Mouse (Mus musculus) heart, embryonic 15.5 days (tissue): ENCODE results near the gene Alg9. TPM values are rescaled to one million over a fixed set of nuclear protein-coding genes. Genes with fewer than 3 reads are reported as not detected.

Experiments
- ATAC-seq: fragments of 200-750 bp; cut with Nextera tagmentation; replicated peaks from 2 replicates; pipeline ENCODE4 v1.8.0; 2017; ENCODE audit warnings: low read depth, moderate TSS enrichment; ENCODE audit not compliant: insufficient number of reproducible peaks, insufficient read depth, low FRiP score
- H3K27ac ChIP-seq: fragments of 300-500 bp; sonication (generic); 2 replicates; pipeline ENCODE4 v1.5.1; 2015; ENCODE audit warnings: mild to moderate bottlenecking, inconsistent platforms
- H3K27me3 ChIP-seq: fragments of 300-500 bp; sonication (generic); 2 replicates; pipeline ENCODE4 v1.6.1; 2015; ENCODE audit warnings: inconsistent platforms
- H3K36me3 ChIP-seq: fragments of 300-500 bp; sonication (generic); 2 replicates; pipeline ENCODE4 v1.6.1; 2015; ENCODE audit warnings: mild to moderate bottlenecking, inconsistent platforms
- H3K4me1 ChIP-seq: fragments of 300-500 bp; sonication (generic); replicated peaks from 2 replicates; pipeline ENCODE4 v1.6.1; 2015; ENCODE audit warnings: inconsistent platforms
- H3K4me2 ChIP-seq: fragments of 300-500 bp; sonication (generic); 2 replicates; pipeline ENCODE4 v1.6.1; 2015; ENCODE audit warnings: inconsistent platforms, mild to moderate bottlenecking, moderate library complexity
- H3K4me3 ChIP-seq: fragments of 300-500 bp; sonication (generic); 2 replicates; pipeline ENCODE4 v1.5.1; 2015; ENCODE audit warnings: mild to moderate bottlenecking, inconsistent platforms
- H3K9ac ChIP-seq: fragments of 300-500 bp; sonication (generic); 2 replicates; pipeline ENCODE4 v1.6.1; 2015; ENCODE audit warnings: mild to moderate bottlenecking, inconsistent platforms
- H3K9me3 ChIP-seq: fragments of 300-500 bp; sonication (generic); replicated peaks from 2 replicates; pipeline ENCODE4 v1.6.1; 2016; ENCODE audit warnings: inconsistent platforms
- WGBS: fragments of 180-500 bp; shearing (Covaris S2); methylation state at CpG from one replicate; pipeline ENCODE4 v1.1.7; 2015; ENCODE audit warnings: mixed read lengths; 5-methylcytosine and 5-hydroxymethylcytosine counted together
- polyA plus RNA-seq: library from polyadenylated mRNA; unstranded; fragments of >200 nt; fragmentation: Nextera tagmentation; extraction: Ambion mirVana; gene quantifications from 2 replicates; pipeline ENCODE4 v1.2.1, GENCODE M21; 2015

Alg9 gene
- polyA plus RNA-seq, 1 experiment from 2014 or later = 20.7 TPM

DNA sequence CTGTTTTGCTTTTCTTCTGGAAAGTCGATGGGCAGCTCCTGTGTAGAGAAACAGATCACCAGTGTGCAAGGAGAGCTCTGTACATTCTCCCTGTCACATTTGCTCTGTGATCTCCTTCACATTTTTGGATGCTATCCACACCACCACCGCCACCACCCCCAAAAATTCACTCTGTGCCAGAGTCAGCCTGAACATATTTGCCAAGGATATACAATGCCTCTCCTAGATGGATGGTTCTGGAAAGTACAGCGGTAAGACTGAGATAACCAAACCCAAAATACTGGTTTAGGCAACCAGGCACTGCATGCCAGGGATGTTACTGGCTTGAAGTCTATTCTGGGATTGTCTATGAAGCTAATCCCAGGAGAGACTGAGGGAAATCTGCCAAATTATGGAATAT lies 32.6 kb upstream of the Alg9 start:
- 67% methylated on average over 3 of the region's 3 CpGs for WGBS
- Histone ChIP-seq H3K36me3 (no peaks in the 10 kb centered on the region), H3K4me2 (no peak overlapping the region), H3K27me3 (no peaks in the 10 kb centered on the region), H3K9me3 (no peaks in the 10 kb centered on the region), H3K9ac (no peak overlapping the region), H3K4me1 (peaks cover 36% of the 10 kb centered on the region), H3K4me3 (no peak overlapping the region), H3K27ac (peak overlapping the region; percentile 18; the same call in 1 of the 2 replicates)
- no peak for ATAC-seq

DNA sequence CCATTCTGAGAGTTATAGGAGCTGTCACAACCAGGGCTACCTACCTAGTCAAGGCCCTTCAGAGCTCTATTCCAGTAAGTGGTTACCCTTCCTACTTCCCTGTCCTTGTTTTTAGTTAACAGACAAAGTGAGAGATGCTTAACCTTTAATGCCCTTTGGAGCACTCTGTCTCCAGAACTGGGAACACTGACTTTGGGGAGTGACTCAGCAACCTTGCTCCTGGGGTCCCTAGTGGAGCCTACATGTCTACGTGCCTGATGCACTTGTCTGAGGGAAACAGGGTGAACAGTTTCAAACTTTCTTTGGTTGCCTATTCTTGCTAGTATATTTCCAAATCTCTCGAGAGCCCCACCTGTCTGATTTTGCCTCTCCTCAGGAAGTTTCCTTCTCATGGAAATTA lies 32.1 kb upstream of the Alg9 start:
- no peak overlapping the region for H3K4me2 ChIP-seq
- peaks cover 38% of the 10 kb centered on the region for H3K4me1 ChIP-seq
- H3K4me3 ChIP-seq = no peak overlapping the region
- H3K36me3 ChIP-seq = no peaks in the 10 kb centered on the region
- no peaks in the 10 kb centered on the region for H3K9me3 ChIP-seq
- 64% methylated on average over 2 of the region's 2 CpGs for WGBS
- no peak overlapping the region for H3K9ac ChIP-seq
- H3K27me3 ChIP-seq = no peaks in the 10 kb centered on the region
- no peak for ATAC-seq
- H3K27ac ChIP-seq = peak overlapping the region; percentile 18; the same call in 1 of the 2 replicates

GRCm38 (mm10) chr9:50745806-50746205 lies 29.0 kb upstream of the Alg9 start:
- H3K4me1 ChIP-seq = peaks cover 37% of the 10 kb centered on the region

GRCm38 (mm10) chr9:50746214-50746677 lies 28.6 kb upstream of the Alg9 start, which contains the start of gene 2310030G06Rik:
Gene 2310030G06Rik, minus strand, starts transcription at chr9:50746536.
- H3K9me3 ChIP-seq = no peaks in the 10 kb centered on the region
- H3K4me3 ChIP-seq = peak within 1 kb of the TSS; percentile 53
- H3K36me3 ChIP-seq = no peaks in the 10 kb centered on the region
- H3K27ac ChIP-seq = peak within 1 kb of the TSS; percentile 83
- H3K4me2 ChIP-seq = peak within 1 kb of the TSS; percentile 67
- peak within 1 kb of the TSS; percentile 62 for H3K9ac ChIP-seq
- H3K4me1 ChIP-seq = peaks cover 39% of the 10 kb centered on the region
- peak; percentile 49; the same call in 1 of the 2 replicates for ATAC-seq
- 3% methylated on average over 19 of the region's 19 CpGs for WGBS
- no peaks in the 10 kb centered on the region for H3K27me3 ChIP-seq

More at GRCm38 (mm10) chr9:50745806-50746205, 29.0 kb upstream of the Alg9 start:
- ATAC-seq = no peak; the same call in 1 of the 2 replicates
- no peaks in the 10 kb centered on the region for H3K9me3 ChIP-seq
- H3K4me3 ChIP-seq = peak overlapping the region; percentile 53
- H3K27me3 ChIP-seq = no peaks in the 10 kb centered on the region
- H3K27ac ChIP-seq = peak overlapping the region; percentile 83
- 19% methylated on average over 7 of the region's 7 CpGs for WGBS
- no peaks in the 10 kb centered on the region for H3K36me3 ChIP-seq
- peak overlapping the region; percentile 67 for H3K4me2 ChIP-seq
- H3K9ac ChIP-seq = peak overlapping the region; percentile 62

- Histone ChIP-seq H3K4me2 (peak overlapping the region; percentile 64), H3K9ac (peak overlapping the region; percentile 56), H3K4me3 (peak overlapping the region; percentile 71), H3K27me3 (no peaks in the 10 kb centered on the region), H3K9me3 (no peaks in the 10 kb centered on the region), H3K4me1 (peaks cover 40% of the 10 kb centered on the region), H3K36me3 (peaks cover under 1% of the 10 kb centered on the region; the same call in 1 of the 2 replicates), H3K27ac (peak overlapping the region; percentile 100)
- WGBS = 36% methylated on average over 6 of the region's 6 CpGs
- ATAC-seq = no peak
Measured at GRCm38 (mm10) chr9:50750706-50751105, 24.1 kb upstream of the Alg9 start.

- peak within 1 kb of the TSS; percentile 56 for H3K9ac ChIP-seq
Measured at GRCm38 (mm10) chr9:50751323-50751722, 23.5 kb upstream of the Alg9 start, which contains the start of gene Cryab. Gene Cryab, plus strand, starts transcription at chr9:50751325.

DNA sequence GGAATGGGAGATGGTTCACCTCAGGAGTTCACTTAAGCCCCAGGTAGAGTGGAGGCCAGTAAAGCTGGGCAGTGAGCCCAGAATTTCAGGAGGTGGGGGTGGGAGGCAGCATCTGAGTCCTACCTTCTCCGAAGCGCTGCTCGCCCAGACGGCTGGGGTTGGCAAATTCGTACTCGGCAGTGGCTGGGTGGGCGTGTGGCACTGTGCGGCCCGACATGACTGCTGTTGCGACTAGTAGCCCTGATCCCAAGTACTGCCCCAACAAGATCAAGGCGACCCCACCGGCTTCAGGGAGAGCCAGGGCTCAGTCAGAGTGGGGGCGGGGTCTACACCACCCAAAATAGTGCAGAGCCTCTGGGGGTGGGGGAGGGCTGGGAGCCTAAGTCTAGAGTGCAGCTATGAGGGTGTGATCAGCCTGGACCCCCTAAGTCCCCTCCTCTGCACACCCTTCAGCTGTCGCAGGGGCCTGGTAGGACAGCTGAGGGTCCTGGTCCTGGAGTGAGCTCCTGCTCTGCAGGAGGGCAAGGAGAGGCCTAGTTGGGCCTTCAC lies 22.7 kb upstream of the Alg9 start, which contains the start of gene Hspb2:
Gene Hspb2 (minus strand): TSS at position 301 of the 549 bp plus-strand sequence.
- H3K36me3 ChIP-seq = peaks cover 9% of the 10 kb centered on the region

More at GRCm38 (mm10) chr9:50751323-50751722, 23.5 kb upstream of the Alg9 start, which contains the start of gene Cryab:
- 32% methylated on average over 22 of the region's 22 CpGs for WGBS
- Histone ChIP-seq H3K27me3 (no peaks in the 10 kb centered on the region), H3K36me3 (peaks cover 7% of the 10 kb centered on the region), H3K4me1 (peaks cover 40% of the 10 kb centered on the region), H3K4me2 (peak within 1 kb of the TSS; percentile 64), H3K27ac (peak within 1 kb of the TSS; percentile 100), H3K4me3 (peak within 1 kb of the TSS; percentile 71), H3K9me3 (no peaks in the 10 kb centered on the region)
- no peak for ATAC-seq

DNA sequence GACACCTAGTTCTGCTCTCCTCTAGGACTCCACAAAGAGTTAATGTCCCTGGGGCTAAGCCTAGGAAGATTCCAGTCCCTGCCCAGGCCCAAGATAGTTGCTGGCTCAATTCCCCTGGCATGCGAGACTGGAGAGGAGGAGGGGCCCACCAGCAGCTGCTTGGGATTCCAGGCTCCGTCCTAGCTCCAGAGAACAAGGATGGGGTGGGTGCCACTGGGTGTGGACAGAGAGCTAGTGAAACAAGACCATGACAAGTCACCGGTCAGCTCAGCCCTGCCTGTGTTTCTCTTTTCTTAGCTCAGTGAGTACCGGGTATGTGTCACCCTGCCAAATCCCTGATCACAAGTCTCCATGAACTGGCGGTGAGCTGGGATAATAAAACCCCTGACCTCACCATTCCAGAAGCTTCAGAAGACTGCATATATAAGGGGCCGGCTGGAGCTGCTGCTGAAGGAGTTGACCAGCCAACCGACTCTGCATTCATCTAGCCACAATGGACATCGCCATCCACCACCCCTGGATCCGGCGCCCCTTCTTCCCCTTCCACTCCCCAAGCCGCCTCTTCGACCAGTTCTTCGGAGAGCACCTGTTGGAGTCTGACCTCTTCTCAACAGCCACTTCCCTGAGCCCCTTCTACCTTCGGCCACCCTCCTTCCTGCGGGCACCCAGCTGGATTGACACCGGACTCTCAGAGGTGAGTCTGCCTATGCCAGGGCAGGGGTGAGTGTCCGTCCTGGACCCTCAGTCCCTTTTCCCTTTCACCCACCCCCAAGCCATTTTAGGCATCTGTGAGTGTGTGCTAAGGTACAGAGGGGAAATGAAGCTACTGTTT lies 21.8 kb upstream of the Alg9 start:
- Histone ChIP-seq H3K4me3 (peak overlapping the region; percentile 71), H3K36me3 (peaks cover 9% of the 10 kb centered on the region), H3K27me3 (no peaks in the 10 kb centered on the region), H3K4me2 (peak overlapping the region; percentile 64), H3K9ac (peak overlapping the region; percentile 72), H3K9me3 (no peaks in the 10 kb centered on the region), H3K27ac (peak overlapping the region; percentile 100), H3K4me1 (peaks cover 27% of the 10 kb centered on the region)
- peak; percentile 90 for ATAC-seq
- WGBS = 25% methylated on average over 17 of the region's 17 CpGs

More for the DNA sequence above, 22.7 kb upstream of the Alg9 start, which contains the start of gene Hspb2:
- H3K4me1 ChIP-seq = peaks cover 32% of the 10 kb centered on the region
- WGBS = 37% methylated on average over 14 of the region's 14 CpGs
- peak within 1 kb of the TSS; percentile 64 for H3K4me2 ChIP-seq
- peak within 1 kb of the TSS; percentile 100 for H3K27ac ChIP-seq
- H3K9ac ChIP-seq = peak within 1 kb of the TSS; percentile 72
- H3K9me3 ChIP-seq = no peaks in the 10 kb centered on the region
- H3K4me3 ChIP-seq = peak within 1 kb of the TSS; percentile 71
- ATAC-seq = peak; percentile 79
- H3K27me3 ChIP-seq = no peaks in the 10 kb centered on the region

DNA sequence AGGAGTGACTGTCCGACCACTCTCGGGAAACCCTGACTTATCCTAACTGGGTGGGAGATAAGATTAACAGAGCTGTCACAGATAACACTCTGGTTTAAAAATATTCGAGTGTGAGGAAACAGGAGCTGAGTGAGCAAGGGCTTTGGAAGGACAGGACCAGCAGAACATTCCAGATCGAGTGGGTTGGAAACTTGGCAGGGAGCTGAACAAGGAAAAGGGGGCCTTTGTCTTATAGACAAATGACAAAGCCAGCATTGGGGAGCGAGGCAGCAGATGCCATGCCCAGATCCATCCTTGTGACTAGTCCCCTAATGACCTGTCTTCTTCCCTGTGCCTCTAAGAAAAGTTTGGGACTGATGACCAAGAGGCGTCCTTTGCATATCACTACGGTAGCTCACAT lies 20.9 kb upstream of the Alg9 start:
- no peaks in the 10 kb centered on the region for H3K27me3 ChIP-seq
- peak overlapping the region; percentile 72 for H3K9ac ChIP-seq
- H3K4me2 ChIP-seq = peak overlapping the region; percentile 64
- H3K36me3 ChIP-seq = peaks cover 9% of the 10 kb centered on the region
- no peaks in the 10 kb centered on the region for H3K9me3 ChIP-seq
- WGBS = 19% methylated on average over 7 of the region's 7 CpGs
- peaks cover 22% of the 10 kb centered on the region for H3K4me1 ChIP-seq
- H3K4me3 ChIP-seq = peak overlapping the region; percentile 71
- ATAC-seq = no peak; the same call in 1 of the 2 replicates
- H3K27ac ChIP-seq = peak overlapping the region; percentile 100

GRCm38 (mm10) chr9:50756711-50757110 lies 18.1 kb upstream of the Alg9 start:
- 68% methylated on average over 5 of the region's 5 CpGs for WGBS

More at GRCm38 (mm10) chr9:50756711-50757110, 18.1 kb upstream of the Alg9 start:
- Histone ChIP-seq H3K9ac (no peak overlapping the region), H3K27me3 (no peaks in the 10 kb centered on the region), H3K9me3 (no peaks in the 10 kb centered on the region), H3K4me3 (no peak overlapping the region), H3K27ac (no peak overlapping the region), H3K4me2 (no peak overlapping the region), H3K4me1 (peaks cover 15% of the 10 kb centered on the region), H3K36me3 (peaks cover 9% of the 10 kb centered on the region)
- ATAC-seq = no peak
